Mouse (Mus musculus): ENCODE results near the gene Lig1.
"Not testable (repeated sequence)": the region's sequence is repeated elsewhere in the genome, so short reads cannot be mapped to it uniquely, and the experiment has no call there.

Gene Lig1

GRCm38 (mm10) chr7:13277081-13277480 is at the start of gene Lig1:
Gene Lig1, plus strand, starts transcription at chr7:13277283.
- no peak for DNase-seq (ENCODE audit: low read depth, low spot score)

- DNase-seq (ENCODE audit: low read depth, low spot score) = peak; percentile 20
These were observed 16.1 kb upstream of the Lig1 start for GRCm38 (mm10) chr7:13260746-13261700.

- peak; percentile 64 for DNase-seq (ENCODE audit: low read depth, low spot score)
These were observed 13.2 kb upstream of the Lig1 start for GRCm38 (mm10) chr7:13263851-13264250.

DNA sequence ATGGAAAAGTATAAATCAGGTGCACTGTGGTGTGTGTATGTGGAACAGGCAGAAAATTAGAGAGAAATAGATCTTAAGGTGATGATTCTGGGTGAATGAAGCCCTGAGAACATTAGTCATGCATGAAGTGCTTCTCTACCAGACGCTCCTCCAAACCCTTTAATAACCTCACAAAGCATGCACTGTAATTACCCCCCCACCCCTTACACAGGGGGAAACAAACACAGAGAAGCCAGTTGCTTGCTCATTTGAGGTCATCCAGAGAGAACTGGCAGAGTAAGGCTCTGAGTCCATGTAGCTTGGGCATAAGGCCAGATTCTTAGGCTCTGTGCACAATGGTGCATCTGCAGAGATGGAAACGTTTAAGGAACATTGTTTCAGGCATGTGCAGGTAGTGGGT is 12.7 kb upstream of the Lig1 start:
- peak; percentile 47 for DNase-seq (ENCODE audit: low read depth, low spot score)

- no peak for DNase-seq (ENCODE audit: low read depth, low spot score)
These were observed 8.3 kb upstream of the Lig1 start for GRCm38 (mm10) chr7:13268749-13269260.

DNA sequence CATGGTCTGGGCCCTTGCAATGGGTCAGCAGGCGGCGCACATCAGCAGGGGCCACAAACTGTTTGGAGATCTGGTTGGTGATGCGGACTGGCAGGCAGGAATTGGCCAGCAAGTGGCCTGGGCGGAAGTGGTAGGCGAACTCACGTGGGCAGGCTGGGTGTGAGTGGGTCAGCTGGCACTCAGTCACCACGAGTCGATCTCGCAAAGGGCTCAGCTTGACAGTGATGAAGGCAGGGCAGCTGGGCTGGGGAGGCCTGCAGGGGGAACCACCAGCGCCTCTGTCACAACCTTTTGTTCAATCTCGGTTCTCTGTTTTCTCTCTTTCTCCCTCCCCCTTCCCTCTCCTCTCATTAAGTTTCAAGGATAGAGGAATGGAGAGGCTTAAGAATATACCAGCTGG is 7.7 kb upstream of the Lig1 start:
- no peak for DNase-seq (ENCODE audit: low read depth, low spot score)

DNA sequence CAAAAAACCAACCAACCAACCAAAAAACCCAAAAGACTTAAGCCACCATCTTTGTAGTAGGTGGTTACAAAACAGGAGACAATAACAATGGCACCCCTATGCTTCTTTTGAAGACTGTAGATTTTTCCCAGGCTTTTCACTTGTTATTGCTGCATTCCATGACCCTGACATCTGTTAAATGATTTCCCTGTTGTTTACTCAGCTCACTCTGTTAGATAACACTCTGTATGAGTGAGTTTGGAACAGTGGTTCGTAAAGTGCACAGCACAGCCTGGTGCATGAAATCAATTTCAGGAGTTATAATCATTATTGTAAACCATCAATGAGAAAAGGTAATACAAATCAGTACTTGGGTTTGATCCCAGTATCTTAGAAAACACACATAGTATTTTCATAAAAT is 5.4 kb upstream of the Lig1 start:
- DNase-seq (ENCODE audit: low read depth, low spot score) = no peak

DNA sequence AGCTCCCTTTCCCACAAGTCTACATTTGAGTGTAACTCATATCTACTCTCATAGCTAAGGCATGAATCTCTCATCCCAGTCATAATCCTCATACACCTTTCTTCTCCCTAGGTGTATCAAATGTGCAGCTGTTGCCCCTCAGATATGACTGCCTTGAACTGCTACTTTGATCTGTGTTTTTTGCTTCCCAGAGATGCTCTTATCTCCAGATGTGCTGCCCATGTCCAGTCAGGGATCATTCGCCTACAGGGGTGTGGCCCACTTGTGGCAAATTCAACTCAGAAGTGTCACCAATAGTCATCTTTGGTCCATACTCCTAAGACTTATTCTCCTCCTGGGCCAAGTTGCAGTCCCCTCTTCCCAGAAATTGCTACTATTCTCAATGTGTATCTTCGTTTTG is 750 bp downstream of the Lig1 start:
- no peak for DNase-seq (ENCODE audit: low read depth, low spot score)

DNA sequence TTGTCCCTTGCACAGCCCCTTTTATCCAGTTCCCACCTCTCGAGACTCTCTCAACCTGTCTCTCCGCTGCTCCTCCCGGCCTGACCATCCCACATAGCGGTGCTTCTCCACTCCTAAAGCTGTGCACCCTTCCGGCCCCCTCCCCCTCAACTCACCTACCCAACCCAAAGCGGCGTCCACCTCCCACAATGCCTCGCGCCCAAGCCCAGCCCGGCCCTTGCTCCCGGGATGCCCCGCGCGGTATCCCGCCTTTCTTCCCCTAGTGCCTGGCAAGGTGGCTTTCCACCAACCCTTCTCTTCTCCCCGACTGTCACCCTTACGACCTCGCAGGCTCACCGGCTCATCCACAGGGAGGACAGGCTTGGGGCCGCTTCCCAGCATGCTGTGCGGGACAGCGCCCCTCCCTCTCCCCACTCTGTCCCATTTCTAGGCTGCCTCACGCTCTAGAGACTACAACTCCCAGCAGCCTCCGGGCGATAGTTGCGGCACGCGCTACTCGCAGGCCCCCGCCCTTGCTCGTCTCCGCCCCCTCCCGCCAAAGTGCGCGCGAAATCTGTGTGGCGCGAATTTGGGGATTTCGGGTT is 1.3 kb downstream of the Lig1 start, which contains the start of gene Zswim9:
Gene Zswim9, minus strand, starts transcription at position 414 of the 584 bp plus-strand sequence.
- peak; percentile 97 for DNase-seq (ENCODE audit: low read depth, low spot score)

DNA sequence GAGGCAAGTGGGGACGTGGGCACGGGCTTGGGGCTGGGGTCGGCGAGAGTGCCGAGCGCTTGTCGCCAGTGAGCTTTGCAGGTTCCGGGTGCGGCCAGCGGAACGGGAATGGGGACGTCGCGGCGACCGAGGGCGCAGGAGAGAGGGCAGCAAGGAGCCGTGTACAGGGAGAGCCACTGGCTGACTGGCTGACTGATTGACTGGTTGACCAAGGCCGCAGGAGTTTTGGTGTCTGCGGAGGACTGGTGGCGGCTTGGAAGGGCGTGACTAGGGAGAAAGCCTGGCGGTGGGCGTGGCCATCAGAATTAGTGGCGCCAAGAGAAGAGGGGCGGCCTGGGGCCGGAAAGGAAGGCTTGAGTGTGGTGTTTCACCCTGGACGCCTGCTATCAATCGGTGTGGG is 1.9 kb downstream of the Lig1 start:
- DNase-seq (ENCODE audit: low read depth, low spot score) = not testable (repeated sequence)

GRCm38 (mm10) chr7:13288621-13289020 is 11.5 kb downstream of the Lig1 start:
- peak; percentile 40 for DNase-seq (ENCODE audit: low read depth, low spot score)

- no peak for DNase-seq (ENCODE audit: low read depth, low spot score)
These were observed 13.1 kb downstream of the Lig1 start for GRCm38 (mm10) chr7:13290041-13290675.

DNA sequence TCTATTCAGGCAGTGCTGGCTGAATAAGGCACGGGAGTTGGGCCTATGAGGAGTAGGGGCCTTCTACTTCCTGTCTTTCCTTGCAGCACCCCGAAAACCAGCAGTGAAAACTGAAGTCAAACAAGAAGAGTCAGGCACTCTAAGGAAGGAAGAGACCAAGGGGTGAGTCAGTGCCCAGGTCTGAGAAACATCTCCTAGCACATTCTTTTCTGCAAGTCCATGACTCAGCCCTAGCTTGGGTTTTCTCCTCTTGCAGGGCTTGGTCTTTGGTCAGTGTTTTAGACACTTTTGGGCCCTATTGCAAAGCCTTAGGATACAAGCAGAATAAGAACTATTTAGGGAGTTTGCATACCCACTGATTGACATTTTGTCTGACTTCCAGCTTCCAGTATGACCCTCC is 14.3 kb downstream of the Lig1 start:
- DNase-seq (ENCODE audit: low read depth, low spot score) = no peak

GRCm38 (mm10) chr7:13293878-13294855 is 17.1 kb downstream of the Lig1 start:
- DNase-seq (ENCODE audit: low read depth, low spot score) = no peak

DNA sequence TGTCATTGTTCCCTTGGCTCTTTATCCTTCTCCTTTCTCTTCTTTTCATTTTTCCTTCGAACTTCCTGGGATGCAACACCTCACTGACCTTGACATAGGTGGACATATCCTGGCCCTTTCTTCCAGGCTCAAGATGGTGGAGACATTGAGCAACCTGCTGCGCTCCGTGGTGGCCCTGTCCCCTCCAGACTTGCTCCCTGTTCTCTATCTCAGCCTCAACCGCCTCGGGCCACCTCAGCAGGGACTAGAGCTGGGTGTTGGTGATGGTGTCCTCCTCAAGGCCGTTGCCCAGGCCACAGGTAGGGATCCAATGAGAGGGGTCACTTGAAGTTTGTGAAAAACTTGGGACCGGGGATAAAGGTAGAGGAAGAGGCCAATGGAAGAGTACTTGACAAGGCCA is 18.2 kb downstream of the Lig1 start:
- DNase-seq (ENCODE audit: low read depth, low spot score) = no peak

- DNase-seq (ENCODE audit: low read depth, low spot score) = no peak
These were observed 20.6 kb downstream of the Lig1 start for GRCm38 (mm10) chr7:13297636-13298035.

- no peak for DNase-seq (ENCODE audit: low read depth, low spot score)
These were observed 21.7 kb downstream of the Lig1 start for GRCm38 (mm10) chr7:13298821-13299220.

DNA sequence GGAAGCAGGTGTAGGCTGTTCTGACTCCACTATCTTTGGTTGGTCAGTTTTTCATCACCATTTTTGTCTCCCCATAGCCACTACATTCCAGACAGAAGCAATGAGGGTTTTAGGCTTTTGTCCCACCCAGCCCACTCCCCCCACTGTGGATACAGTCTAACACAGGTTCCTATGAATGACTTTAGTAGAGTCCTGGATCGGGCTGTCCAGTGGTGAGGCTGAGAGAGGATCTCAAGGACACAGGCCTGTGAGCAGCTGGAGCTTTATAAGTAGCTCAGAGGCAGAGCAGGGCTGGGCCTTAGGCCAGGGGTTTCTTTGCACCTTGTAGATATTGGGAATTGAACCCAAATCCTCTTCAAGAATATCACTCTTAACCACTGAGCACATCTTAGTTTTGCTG is 24.6 kb downstream of the Lig1 start:
- no peak for DNase-seq (ENCODE audit: low read depth, low spot score)

- DNase-seq (ENCODE audit: low read depth, low spot score) = no peak
These were observed 25.7 kb downstream of the Lig1 start for GRCm38 (mm10) chr7:13302780-13303179.

DNA sequence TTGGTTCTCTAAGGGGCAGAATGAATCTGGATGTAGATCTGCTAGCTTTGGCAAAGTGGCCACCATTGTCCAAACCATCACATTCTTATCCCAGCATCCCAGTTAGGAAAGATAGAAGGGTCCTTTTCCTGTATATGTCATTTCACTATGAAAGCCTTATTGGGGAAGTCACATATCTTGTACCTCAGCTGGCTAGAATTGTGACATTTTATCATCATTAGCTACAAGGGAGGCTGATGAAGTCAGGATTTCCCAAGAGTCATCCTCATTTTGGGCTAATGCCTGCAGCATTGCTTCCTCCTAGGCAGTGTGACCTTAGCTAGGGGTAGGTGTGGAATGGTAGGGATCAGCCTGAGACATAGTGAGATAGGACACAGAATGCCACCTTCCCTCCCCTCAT is 26.3 kb downstream of the Lig1 start:
- DNase-seq (ENCODE audit: low read depth, low spot score) = no peak

- no peak for DNase-seq (ENCODE audit: low read depth, low spot score)
These were observed 32.3 kb downstream of the Lig1 start for GRCm38 (mm10) chr7:13309407-13309806.
